30 mouse cellular contexts compared by ENCODE assay signal in the genomic region with DNA sequence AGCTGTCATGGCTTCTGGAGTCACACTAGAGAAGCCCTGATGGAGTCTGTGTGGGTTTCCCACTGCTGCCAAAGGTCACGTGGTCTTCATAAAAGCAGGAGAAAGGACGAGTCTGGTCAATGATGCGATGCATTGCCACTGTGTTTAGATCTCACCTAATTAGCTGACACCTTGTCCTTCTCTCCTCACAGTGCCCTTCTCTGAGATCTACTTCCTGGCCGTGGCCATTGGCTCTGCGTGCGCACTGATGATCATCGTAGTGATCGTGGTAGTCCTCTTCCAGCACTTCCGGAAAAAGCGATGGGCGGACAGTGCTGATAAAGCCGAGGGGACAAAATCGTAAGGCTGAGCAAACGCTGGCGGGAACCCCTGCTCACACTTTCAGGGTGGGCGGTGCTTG. TPM values are rescaled to one million over a fixed set of nuclear protein-coding genes. Genes with fewer than 3 reads are reported as not detected.
DNase-seq lines count a peak whose midpoint lies in the region; ATAC-seq and TF ChIP-seq lines count a peak whose summit lies in the region.
"Had no signal": no experiment of that assay in that cellular context is flagged by ENCODE, and none has a peak within 500 bp of the region (broad histone marks: within the 10 kb centered on the region; RNA-seq: fewer than 3 reads in every experiment).

No protein-coding gene starts in this region.

- H3K36me3 ChIP-seq in megakaryocyte, embryonic 14.5 days (replicated peaks; ENCODE audit: low read length), result no peaks in the 10 kb centered on the region
- H3K36me3 ChIP-seq in E14TG2a.4 (ENCODE audit: insufficient read depth, low read length) (peaks cover 12% of the 10 kb centered on the region), MEL (ENCODE audit: control insufficient read depth in 1 of 2, insufficient read depth in 2 of 2, low read length in 2 of 2) (peaks cover 0 to 18% of the 10 kb centered on the region in 2 experiments; a peak in 2 of 4 replicates)
- H3K36me3 ChIP-seq: embryonic facial prominence, embryonic 13.5 days; embryonic facial prominence, embryonic 15.5 days; forebrain, embryonic 10.5 days; forebrain, embryonic 12.5 days; G1E had no signal

- H3K27me3 ChIP-seq in megakaryocyte, embryonic 14.5 days (replicated peaks), result peaks cover 51% of the 10 kb centered on the region
- H3K27me3 ChIP-seq in E14TG2a.4 (ENCODE audit: insufficient read depth, low read length) (peaks cover 19% of the 10 kb centered on the region), MEL (ENCODE audit: control insufficient read depth in 1 of 2, insufficient read depth in 2 of 2, low read length in 2 of 2) (no peaks in the 10 kb centered on the region)

- no peaks in the 10 kb centered on the region for H3K9me3 ChIP-seq in megakaryocyte, embryonic 14.5 days
- no peaks in the 10 kb centered on the region for H3K9me3 ChIP-seq in E14TG2a.4 (ENCODE audit: low read length)
- no peaks in the 10 kb centered on the region for H3K9me3 ChIP-seq in MEL (replicated peaks; ENCODE audit: insufficient read depth, low read length)
- H3K9me3 ChIP-seq: embryonic facial prominence, embryonic 13.5 days; embryonic facial prominence, embryonic 15.5 days; forebrain, embryonic 10.5 days; forebrain, embryonic 12.5 days; G1E had no signal

- peaks cover 11% of the 10 kb centered on the region for H3K4me1 ChIP-seq in megakaryocyte, embryonic 14.5 days
- peaks cover 40% of the 10 kb centered on the region for H3K4me1 ChIP-seq in E14TG2a.4 (replicated peaks; ENCODE audit: low read depth, low read length)
- H3K4me1 ChIP-seq in MEL (ENCODE audit: control insufficient read depth in 1 of 2, insufficient read depth in 2 of 2, low read length in 2 of 2), result peaks cover 14 to 30% of the 10 kb centered on the region in 2 experiments

- peak in 1 of 2 experiments; percentile 44; a peak in 1 of 4 replicates for TF ChIP-seq POLR2A in MEL (IDR thresholded peaks at IDR 0.05; ENCODE audit: control insufficient read depth in 1 of 2, insufficient read depth in 1 of 2, low read depth in 1 of 2, low read length in 2 of 2, poor library complexity in 1 of 2)

- H3K79me2 ChIP-seq in MEL (ENCODE audit: control insufficient read depth, insufficient read depth, low read length, poor library complexity), result no peaks in the 10 kb centered on the region

- peak overlapping the region; percentile 9 for H3K4me3 ChIP-seq in megakaryocyte, embryonic 14.5 days (replicated peaks)
- H3K4me3 ChIP-seq in E14TG2a.4 (replicated peaks; ENCODE audit: low read length) (peak overlapping the region; percentile 32), MEL (ENCODE audit: control insufficient read depth in 1 of 2, insufficient read depth in 1 of 2, low read depth in 2 of 2, low read length in 2 of 2) (peak overlapping the region; percentile 31 to 42; a peak in 3 of 4 replicates)
- H3K4me3 ChIP-seq: embryonic facial prominence, embryonic 13.5 days; embryonic facial prominence, embryonic 15.5 days; erythroblast, embryonic 14.5 days; forebrain, embryonic 10.5 days; forebrain, embryonic 12.5 days had no signal

- TF ChIP-seq RAD21 in MEL (IDR thresholded peaks at IDR 0.05; ENCODE audit: low read depth, low read length), result no peak

- TF ChIP-seq CTCF in E14TG2a.4 (conservative IDR thresholded peaks at IDR 0.05; ENCODE audit: low read length), result no peak
- no peak for TF ChIP-seq CTCF in MEL (IDR thresholded peaks at IDR 0.05 in 2 of 3, conservative IDR thresholded peaks at IDR 0.05 in 1 of 3; ENCODE audit: control insufficient read depth in 1 of 3, insufficient read depth in 1 of 3, low read depth in 2 of 3, low read length in 3 of 3, poor library complexity in 1 of 3, severe bottlenecking in 1 of 3)

- peak; percentile 79 for DNase-seq in MEL (ENCODE audit: low read depth, low spot score)
- DNase-seq in adrenal gland, postnatal 4 days (ENCODE audit: low spot score in 2 of 2), result no peak
- DNase-seq: adrenal gland, adult 8-10 months; adrenal gland, postnatal 14 days; adrenal gland, postnatal 36 days; cerebellum, adult 11 months; cerebellum, adult 18-20 months; cerebellum, adult 8-10 months; cerebellum, adult 9-11 months; cerebellum, postnatal 14 days; cerebellum, postnatal 36 days; embryo, embryonic 11 days had no signal

- H3K27ac ChIP-seq in MEL (ENCODE audit: control insufficient read depth, low read depth, low read length), result peak overlapping the region; percentile 56
- H3K27ac ChIP-seq: embryonic facial prominence, embryonic 13.5 days; embryonic facial prominence, embryonic 15.5 days; forebrain, embryonic 10.5 days; forebrain, embryonic 12.5 days had no signal

- no peak for ATAC-seq in megakaryocyte, adult 5-6 weeks (ENCODE audit: poor library complexity, severe bottlenecking)
- no peak for ATAC-seq in megakaryocyte-erythroid progenitor cell, adult 5-6 weeks (replicated peaks; ENCODE audit: low FRiP score, low TSS enrichment, poor library complexity, severe bottlenecking)
- ATAC-seq: activated CD4-positive, CD25-positive, alpha-beta regulatory T cell, adult 4 months; forebrain, embryonic 14.5 days; forebrain, embryonic 16.5 days; Patski had no signal

- peak in 1 of 2 experiments; percentile 43; a peak in 2 of 4 replicates for TF ChIP-seq EP300 in MEL (IDR thresholded peaks at IDR 0.05; ENCODE audit: low read depth in 1 of 2, low read length in 2 of 2)

- peak overlapping the region; percentile 45 for H3K9ac ChIP-seq in MEL (ENCODE audit: control insufficient read depth, low read depth, low read length, poor library complexity, severe bottlenecking)
- H3K9ac ChIP-seq: embryonic facial prominence, embryonic 13.5 days; embryonic facial prominence, embryonic 15.5 days; forebrain, embryonic 12.5 days had no signal

TF ChIP-seq in MEL, 35 proteins besides CTCF, POLR2A, EP300 and RAD21 (continues in another document):
- TF ChIP-seq POLR2AphosphoS5 (IDR thresholded peaks at IDR 0.05; ENCODE audit: borderline replicate concordance, low read depth, low read length), result no peak
- peak; percentile 48; the same call in 1 of the 2 replicates for TF ChIP-seq NELFE (IDR thresholded peaks at IDR 0.05; ENCODE audit: low read depth, low read length)
- peak; percentile 45; the same call in 1 of the 2 replicates for TF ChIP-seq NRF1 (IDR thresholded peaks at IDR 0.05; ENCODE audit: insufficient read depth, low read depth, low read length, poor library complexity, severe bottlenecking)
- no peak for TF ChIP-seq POLR2AphosphoS2 (IDR thresholded peaks at IDR 0.05; ENCODE audit: low read length)
- peak; percentile 76 for TF ChIP-seq ELF1 (IDR thresholded peaks at IDR 0.05; ENCODE audit: low read depth, low read length)
- TF ChIP-seq ZC3H11A (IDR thresholded peaks at IDR 0.05; ENCODE audit: low read depth, low read length), result no peak
- peak; percentile 47; the same call in 1 of the 2 replicates for TF ChIP-seq HCFC1 (IDR thresholded peaks at IDR 0.05; ENCODE audit: low read depth, low read length)
- TF ChIP-seq SMC3 (IDR thresholded peaks at IDR 0.05; ENCODE audit: low read depth, low read length), result no peak
- no peak for TF ChIP-seq GABPA (IDR thresholded peaks at IDR 0.05; ENCODE audit: low read depth, low read length)
- 0 out of 2 replicates have a peak, but pooled peaks have one; percentile 15 for TF ChIP-seq ETS1 (IDR thresholded peaks at IDR 0.05; ENCODE audit: low read depth, low read length)

RNA-seq across cellular contexts. Expression of a gene that starts 7.4 kb away (rescaled TPM):
- not detected in 2 replicates for polyA plus RNA-seq in megakaryocyte, embryonic 14.5 days (2012; ENCODE audit: insufficient read depth, low replicate concordance)
- total RNA-seq in megakaryocyte, adult 5-6 weeks (2015), result not detected in 2 replicates
- total RNA-seq in megakaryocyte, adult 5-6 weeks (2017), result 0.04 TPM in 1 of 2 replicates, not detected in the other
- total RNA-seq in MEL (2012; rRNA removed), result 0.08 and 0.16 TPM in 2 replicates
- under 1 TPM in 1 of 2 experiments, not detected in 1; 0.39 TPM for polyA plus RNA-seq in MEL (2012; ENCODE audit: insufficient read depth in 1 of 2, insufficient read length in 2 of 2, low read depth in 1 of 2, low replicate concordance in 2 of 2, missing spikeins in 1 of 2)
- total RNA-seq in megakaryocyte-erythroid progenitor cell, adult 5-6 weeks (2014; fragmentation: Nextera tagmentation), result 0.77 TPM in 1 of 2 replicates, not detected in the other
- total RNA-seq in megakaryocyte-erythroid progenitor cell, adult 5-6 weeks (2017), result not detected in 2 replicates
- 1 to 10 TPM; 7.2 to 7.4 TPM for total RNA-seq in adrenal gland, postnatal 4 days (2021)
- total RNA-seq: common myeloid progenitor, adult 5-6 weeks had no signal
- polyA plus RNA-seq: activated CD4-positive, CD25-positive, alpha-beta regulatory T cell, adult 4 months; C2C12; erythroblast, embryonic 14.5 days; G1E; Patski had no signal

RNA-seq across cellular contexts. Expression of a gene that starts 8.0 kb away (rescaled TPM):
- not detected in 2 replicates for polyA plus RNA-seq in megakaryocyte, embryonic 14.5 days (2012; ENCODE audit: insufficient read depth, low replicate concordance)
- 2.0 and 2.5 TPM in 2 replicates for total RNA-seq in megakaryocyte, adult 5-6 weeks (2015)
- 2.9 and 3.8 TPM in 2 replicates for total RNA-seq in megakaryocyte, adult 5-6 weeks (2017)
- total RNA-seq in MEL (2012; rRNA removed), result not detected in 2 replicates
- not detected for polyA plus RNA-seq in MEL (2012; ENCODE audit: insufficient read depth in 1 of 2, insufficient read length in 2 of 2, low read depth in 1 of 2, low replicate concordance in 2 of 2, missing spikeins in 1 of 2)
- not detected in 2 replicates for total RNA-seq in megakaryocyte-erythroid progenitor cell, adult 5-6 weeks (2014; fragmentation: Nextera tagmentation)
- total RNA-seq in megakaryocyte-erythroid progenitor cell, adult 5-6 weeks (2017), result 0.65 TPM in 1 of 2 replicates, not detected in the other
- 1 to 10 TPM; 3.6 to 5.1 TPM for total RNA-seq in adrenal gland, postnatal 4 days (2021)
- polyA plus RNA-seq: erythroblast, embryonic 14.5 days had no signal

RNA-seq across cellular contexts. Expression of a gene that starts 32.0 kb away (rescaled TPM):
- 0.40 TPM in 1 of 2 replicates, not detected in the other for polyA plus RNA-seq in megakaryocyte, embryonic 14.5 days (2012; ENCODE audit: insufficient read depth, low replicate concordance)
- total RNA-seq in megakaryocyte, adult 5-6 weeks (2015), result 11.7 and 13.9 TPM in 2 replicates
- total RNA-seq in megakaryocyte, adult 5-6 weeks (2017), result 25.1 and 27.0 TPM in 2 replicates
- total RNA-seq in MEL (2012; rRNA removed), result not detected in 2 replicates
- polyA plus RNA-seq in MEL (2012; ENCODE audit: insufficient read depth in 1 of 2, insufficient read length in 2 of 2, low read depth in 1 of 2, low replicate concordance in 2 of 2, missing spikeins in 1 of 2), result not detected
- 0.79 and 0.81 TPM in 2 replicates for total RNA-seq in megakaryocyte-erythroid progenitor cell, adult 5-6 weeks (2014; fragmentation: Nextera tagmentation)
- total RNA-seq in megakaryocyte-erythroid progenitor cell, adult 5-6 weeks (2017), result 0.61 and 0.94 TPM in 2 replicates
- total RNA-seq in adrenal gland, postnatal 4 days (2021), result 1 to 10 TPM; 1.2 to 1.6 TPM
- total RNA-seq: G1E had no signal
- polyA plus RNA-seq: C2C12; embryonic facial prominence, embryonic 13.5 days; erythroblast, embryonic 14.5 days; G1E; Patski had no signal

RNA-seq across cellular contexts. Expression of a gene that starts 37.5 kb away (rescaled TPM):
- not detected in 2 replicates for polyA plus RNA-seq in megakaryocyte, embryonic 14.5 days (2012; ENCODE audit: insufficient read depth, low replicate concordance)
- 3.5 and 5.8 TPM in 2 replicates for total RNA-seq in megakaryocyte, adult 5-6 weeks (2015)
- total RNA-seq in megakaryocyte, adult 5-6 weeks (2017), result 0.73 and 4.1 TPM in 2 replicates
- not detected in 2 replicates for total RNA-seq in MEL (2012; rRNA removed)
- polyA plus RNA-seq in MEL (2012; ENCODE audit: insufficient read depth in 1 of 2, insufficient read length in 2 of 2, low read depth in 1 of 2, low replicate concordance in 2 of 2, missing spikeins in 1 of 2), result not detected
- 10.5 and 20.5 TPM in 2 replicates for total RNA-seq in megakaryocyte-erythroid progenitor cell, adult 5-6 weeks (2014; fragmentation: Nextera tagmentation)
- total RNA-seq in megakaryocyte-erythroid progenitor cell, adult 5-6 weeks (2017), result not detected in 2 replicates
- under 1 TPM in 1 of 2 experiments, not detected in 1; 0.93 TPM for total RNA-seq in adrenal gland, postnatal 4 days (2021)
- total RNA-seq: common myeloid progenitor, adult 5-6 weeks had no signal
- polyA plus RNA-seq: brain, embryonic 14.5 days; C2C12; embryonic facial prominence, embryonic 11.5 days; embryonic facial prominence, embryonic 13.5 days; forebrain, embryonic 10.5 days; forebrain, embryonic 12.5 days; forebrain, embryonic 14.5 days; forebrain, embryonic 16.5 days; G1E; Patski had no signal

Comparison
In these comparisons a context has a peak if more than half of its experiments do, and no peak if none do; other contexts are left out.
1. RNA of a gene that starts 32.0 kb away (total RNA-seq): 11.7 to 27.0 TPM in megakaryocyte, adult 5-6 weeks; 1.2 to 1.6 TPM in adrenal gland, postnatal 4 days, 0.61 to 0.94 TPM in megakaryocyte-erythroid progenitor cell, adult 5-6 weeks and not detected in MEL; every median in the first group is over 4 times any median in the second.
2. Peak in every context shown above with its lines, with median percentiles within 50 percentile points of each other: H3K4me3 ChIP-seq.